Mouse (Mus musculus) hindbrain, embryonic 14.5 days (tissue): ENCODE results near the gene Tmem182. TPM values are rescaled to one million over a fixed set of nuclear protein-coding genes. Genes with fewer than 3 reads are reported as not detected.

Experiments used
- ATAC-seq: fragments of 200-750 bp; cut with Nextera tagmentation; 2 replicates; pipeline ENCODE4 v1.8.0; 2017; ENCODE audit warnings: moderate number of reproducible peaks, mild to moderate bottlenecking, moderate TSS enrichment, moderate library complexity; ENCODE audit not compliant: low FRiP score
- DNase-seq: peaks from one replicate; pipeline ENCODE4 v3.0.0-alpha.2; 2015; ENCODE audit warnings: low spot score
- H3K27ac ChIP-seq: fragments of 300-500 bp; sonication (generic); 2 replicates; pipeline ENCODE4 v1.5.1; 2014; ENCODE audit warnings: mild to moderate bottlenecking, moderate library complexity
- H3K27me3 ChIP-seq: fragments of 300-500 bp; sonication (generic); 2 replicates; pipeline ENCODE4 v1.6.1; 2014; ENCODE audit warnings: mild to moderate bottlenecking, low read length, mixed read lengths; ENCODE audit not compliant: control insufficient read depth, insufficient read depth
- H3K36me3 ChIP-seq: fragments of 300-500 bp; sonication (generic); replicated peaks from 2 replicates; pipeline ENCODE4 v1.6.1; 2014; ENCODE audit not compliant: control insufficient read depth, insufficient read depth
- H3K4me1 ChIP-seq: fragments of 300-500 bp; sonication (generic); replicated peaks from 2 replicates; pipeline ENCODE4 v1.6.1; 2014; ENCODE audit warnings: antibody characterized with exemption, low read length, mixed read lengths; ENCODE audit not compliant: control insufficient read depth, insufficient read depth
- H3K4me2 ChIP-seq: fragments of 300-500 bp; sonication (generic); replicated peaks from 2 replicates; pipeline ENCODE4 v1.6.1; 2014; ENCODE audit warnings: mild to moderate bottlenecking, moderate library complexity
- H3K4me3 ChIP-seq: fragments of 300-500 bp; sonication (generic); replicated peaks from 2 replicates; pipeline ENCODE4 v1.5.1; 2014; ENCODE audit warnings: mild to moderate bottlenecking, low read length
- H3K9ac ChIP-seq: fragments of 300-500 bp; sonication (generic); 2 replicates; pipeline ENCODE4 v1.6.1; 2014
- H3K9me3 ChIP-seq: fragments of 300-500 bp; sonication (generic); 2 replicates; pipeline ENCODE4 v1.6.1; 2016; ENCODE audit warnings: low read length; ENCODE audit not compliant: control insufficient read depth
- WGBS: fragments of 180-500 bp; shearing (Covaris S2); extraction: QIAGEN DNeasy Blood & Tissue Kit; methylation state at CpG from one replicate; pipeline ENCODE4 v1.1.7; 2014; 5-methylcytosine and 5-hydroxymethylcytosine counted together
- polyA plus RNA-seq: library from polyadenylated mRNA; unstranded; fragments of >200 nt; fragmentation: Nextera tagmentation; extraction: Ambion mirVana; gene quantifications from 2 replicates; pipeline ENCODE4 v1.2.1, GENCODE M21; 2014

The Tmem182 gene
- polyA plus RNA-seq, 1 experiment from 2014 or later: not detected

DNA sequence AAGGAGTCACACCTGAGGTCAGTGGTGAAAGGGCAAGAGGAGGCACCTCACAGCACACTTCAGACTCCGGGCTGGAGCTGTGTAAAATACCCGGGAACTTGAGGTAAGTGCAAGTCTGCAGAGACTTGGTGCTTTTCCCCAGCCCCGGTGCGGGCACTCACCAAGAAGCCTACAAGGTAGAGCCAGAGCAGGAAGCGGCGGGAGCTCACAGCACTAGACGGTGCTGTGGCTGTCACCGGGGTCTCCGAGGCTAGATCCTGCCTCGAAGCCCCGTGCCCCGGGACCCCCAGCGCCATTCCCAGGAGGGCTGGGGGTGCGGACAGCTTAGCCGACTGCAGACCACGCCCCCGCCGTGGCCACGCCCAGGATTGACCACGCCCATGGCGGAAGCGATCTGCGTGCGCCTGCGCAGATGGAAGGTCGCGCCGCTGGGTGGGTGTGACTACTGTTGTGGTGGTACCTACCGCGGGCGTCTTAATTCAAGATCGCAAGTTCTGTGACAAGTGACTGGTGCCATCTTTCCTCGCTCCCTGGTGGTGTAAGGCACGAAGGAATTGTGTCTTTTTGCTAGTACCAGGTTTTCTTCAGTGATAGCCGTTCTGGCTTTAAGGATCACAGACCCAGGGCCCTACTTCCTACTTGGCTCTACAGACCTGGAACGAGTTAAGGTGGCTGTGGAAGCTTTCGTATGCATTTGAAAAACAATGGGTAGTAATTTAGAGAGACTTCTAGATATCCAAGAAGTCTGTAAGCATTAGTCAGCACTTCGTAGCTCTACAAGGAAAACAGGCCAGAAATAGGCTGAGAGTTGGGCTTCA is 14.9 kb upstream of the Tmem182 start, which contains the start of gene Mfsd9:
Gene Mfsd9 (minus strand): TSS at position 364 of the 818 bp plus-strand sequence.
- H3K9me3 ChIP-seq: no peaks in the 10 kb centered on the region
- peak within 1 kb of the TSS; percentile 71 for H3K4me2 ChIP-seq
- WGBS: 6% methylated on average over 38 of the region's 38 CpGs
- DNase-seq (peak; percentile 93), ATAC-seq (peak; percentile 95)
- peak within 1 kb of the TSS; percentile 55 for H3K4me3 ChIP-seq
- H3K4me1 ChIP-seq: no peaks in the 10 kb centered on the region; the same call in 1 of the 2 replicates
- H3K27me3 ChIP-seq: no peaks in the 10 kb centered on the region
- H3K36me3 ChIP-seq: no peaks in the 10 kb centered on the region
- H3K27ac ChIP-seq: no peak within 1 kb of the TSS
- peak within 1 kb of the TSS; percentile 53 for H3K9ac ChIP-seq

DNA sequence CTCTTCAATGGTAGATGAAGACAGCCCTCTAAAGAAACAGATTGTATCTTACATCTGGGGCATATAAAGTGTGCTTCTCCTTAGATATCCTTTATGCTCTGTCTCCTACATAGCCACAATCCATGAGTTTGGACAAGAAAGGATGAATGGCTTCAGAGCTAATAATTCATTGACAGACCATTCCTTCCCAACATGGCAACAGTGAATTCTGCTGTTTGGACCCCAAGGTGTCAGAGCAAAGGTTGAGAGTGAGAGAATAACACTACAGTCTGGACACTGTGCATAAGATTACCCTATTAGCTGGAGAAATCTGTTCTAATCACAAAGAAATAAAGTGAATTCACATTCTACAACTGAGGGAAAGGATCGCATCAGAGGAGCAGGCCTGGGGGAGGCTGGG is 9.9 kb upstream of the Tmem182 start:
- no peak for ATAC-seq
- Histone ChIP-seq H3K9ac (no peak overlapping the region), H3K9me3 (no peaks in the 10 kb centered on the region), H3K36me3 (no peaks in the 10 kb centered on the region), H3K27me3 (no peaks in the 10 kb centered on the region), H3K4me1 (no peaks in the 10 kb centered on the region; the same call in 1 of the 2 replicates), H3K4me3 (no peak overlapping the region), H3K4me2 (no peak overlapping the region), H3K27ac (no peak overlapping the region)
- no peak for DNase-seq
- WGBS: 100% methylated on average over 1 of the region's 1 CpGs

DNA sequence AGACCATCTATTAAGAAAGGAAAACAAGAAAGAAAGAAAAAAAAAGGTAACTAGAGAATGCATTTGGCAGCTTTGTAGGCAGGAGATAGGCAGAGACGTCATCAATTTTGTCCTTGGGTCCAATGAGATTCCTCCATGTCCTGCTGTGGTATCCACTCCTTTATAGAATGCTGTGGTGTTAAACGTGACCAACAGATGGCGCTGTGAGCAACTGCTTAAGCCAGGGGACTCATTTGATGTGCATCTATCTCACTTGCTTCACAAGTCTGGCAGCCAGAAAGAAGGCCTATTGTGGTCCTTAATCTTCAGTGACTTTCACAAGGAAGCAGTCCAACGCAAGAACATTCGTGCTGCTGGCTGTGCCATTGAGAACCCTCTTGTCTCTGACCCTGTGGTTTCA is 8.1 kb upstream of the Tmem182 start:
- no peaks in the 10 kb centered on the region for H3K36me3 ChIP-seq
- 15% methylated on average over 5 of the region's 5 CpGs for WGBS
- no peak overlapping the region for H3K27ac ChIP-seq
- H3K27me3 ChIP-seq: no peaks in the 10 kb centered on the region
- no peak overlapping the region for H3K4me3 ChIP-seq
- ATAC-seq (peak; percentile 55; the same call in 1 of the 2 replicates), DNase-seq (peak; percentile 79)
- H3K4me2 ChIP-seq: no peak overlapping the region
- H3K9me3 ChIP-seq: no peaks in the 10 kb centered on the region
- no peaks in the 10 kb centered on the region for H3K4me1 ChIP-seq
- H3K9ac ChIP-seq: no peak overlapping the region

DNA sequence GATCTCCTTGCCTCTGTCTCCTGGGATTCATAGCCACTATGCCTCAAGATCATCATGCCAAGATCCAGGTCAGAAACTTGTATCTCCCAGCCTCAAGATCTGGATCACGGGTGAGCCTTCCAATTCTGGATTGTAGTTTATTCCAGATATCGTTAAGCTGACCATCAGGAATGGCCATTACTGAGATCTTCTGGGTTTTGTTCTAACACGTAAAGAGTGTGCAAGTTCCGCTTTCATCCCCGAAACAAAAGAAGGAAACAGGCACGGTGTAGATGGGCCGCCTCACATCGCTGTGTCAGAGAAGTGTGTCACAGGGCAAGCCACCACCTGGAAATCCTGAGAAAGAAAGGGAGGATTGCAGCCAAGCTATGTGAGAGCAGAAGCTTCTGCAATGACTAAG is 6.3 kb upstream of the Tmem182 start:
- Histone ChIP-seq H3K4me1 (no peaks in the 10 kb centered on the region), H3K9me3 (no peaks in the 10 kb centered on the region), H3K4me2 (no peak overlapping the region), H3K4me3 (no peak overlapping the region), H3K27ac (no peak overlapping the region), H3K36me3 (no peaks in the 10 kb centered on the region), H3K9ac (no peak overlapping the region), H3K27me3 (no peaks in the 10 kb centered on the region)
- no peak for ATAC-seq
- no peak for DNase-seq
- WGBS: 87% methylated on average over 8 of the region's 8 CpGs

DNA sequence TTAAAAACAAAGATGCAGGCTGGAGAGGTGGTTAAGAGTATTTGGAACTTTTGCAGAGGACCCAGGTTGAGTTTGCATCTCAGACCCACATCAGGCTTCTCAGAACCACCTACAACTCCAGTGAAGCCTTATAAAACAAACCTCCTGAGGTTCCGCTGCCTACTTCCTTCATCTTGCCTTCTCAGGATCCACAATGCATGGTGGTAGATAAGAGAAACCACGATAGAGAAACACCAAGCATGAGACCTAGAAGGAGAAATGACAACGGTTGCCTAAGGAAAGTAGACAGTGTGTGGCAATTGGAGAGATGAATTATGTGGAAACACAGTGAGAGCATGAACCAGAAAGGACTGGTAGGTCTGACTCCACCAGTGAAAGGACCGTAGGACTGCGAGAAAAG is 4.5 kb upstream of the Tmem182 start:
- ATAC-seq (no peak), DNase-seq (no peak)
- WGBS: 93% methylated on average over 5 of the region's 5 CpGs
- Histone ChIP-seq H3K27ac (no peak overlapping the region), H3K4me2 (no peak overlapping the region), H3K9ac (no peak overlapping the region), H3K4me1 (no peaks in the 10 kb centered on the region), H3K27me3 (no peaks in the 10 kb centered on the region), H3K36me3 (no peaks in the 10 kb centered on the region), H3K4me3 (no peak overlapping the region), H3K9me3 (no peaks in the 10 kb centered on the region)

DNA sequence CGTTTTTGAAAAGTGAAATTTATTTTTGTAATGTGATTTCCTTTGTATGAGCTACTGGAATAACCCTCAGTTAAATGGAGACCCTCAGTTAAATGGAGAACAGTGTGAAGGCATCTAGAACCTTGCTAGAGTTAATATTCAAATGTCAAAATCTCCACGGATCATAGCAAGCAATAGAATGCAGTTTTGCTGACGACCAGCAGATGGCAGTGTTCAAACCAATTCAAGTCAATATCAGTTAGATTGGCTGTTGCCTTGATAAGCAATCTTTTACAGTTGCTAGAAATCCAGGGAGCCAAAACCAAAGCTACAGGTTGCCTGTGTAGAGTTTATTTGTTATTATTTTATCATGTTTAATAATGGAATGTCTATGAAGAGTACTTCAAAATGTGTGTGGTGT is 2.6 kb upstream of the Tmem182 start:
- H3K4me1 ChIP-seq: no peaks in the 10 kb centered on the region
- H3K4me3 ChIP-seq: no peak overlapping the region
- H3K4me2 ChIP-seq: no peak overlapping the region
- 27% methylated on average over 3 of the region's 3 CpGs for WGBS
- no peak overlapping the region for H3K9ac ChIP-seq
- H3K27me3 ChIP-seq: no peaks in the 10 kb centered on the region
- ATAC-seq (no peak), DNase-seq (peak; percentile 74)
- H3K36me3 ChIP-seq: no peaks in the 10 kb centered on the region
- H3K9me3 ChIP-seq: no peaks in the 10 kb centered on the region
- H3K27ac ChIP-seq: no peak overlapping the region

DNA sequence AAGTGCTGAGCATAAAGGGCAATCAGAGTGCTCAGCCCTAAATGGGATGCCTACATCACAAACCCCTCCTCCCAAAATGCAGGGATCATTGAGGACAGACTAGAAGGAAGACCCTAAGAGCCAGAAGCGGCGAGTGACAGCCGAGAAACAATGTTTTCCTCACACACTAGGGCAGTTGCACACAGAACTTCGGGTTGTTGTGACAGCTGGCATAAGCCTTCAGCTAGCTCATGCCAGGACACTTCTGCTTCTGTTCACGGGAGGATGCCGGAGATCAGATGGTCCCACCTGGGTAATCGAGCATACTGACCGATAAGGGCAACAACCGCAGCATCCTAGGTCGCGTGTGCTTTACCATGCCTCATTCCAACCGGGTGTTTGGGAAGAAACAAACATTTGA is 1.3 kb upstream of the Tmem182 start:
- no peaks in the 10 kb centered on the region for H3K36me3 ChIP-seq
- ATAC-seq (no peak), DNase-seq (no peak)
- H3K4me3 ChIP-seq: no peak overlapping the region
- no peak overlapping the region for H3K4me2 ChIP-seq
- H3K27ac ChIP-seq: no peak overlapping the region
- WGBS: 94% methylated on average over 12 of the region's 12 CpGs
- no peaks in the 10 kb centered on the region for H3K4me1 ChIP-seq
- H3K9me3 ChIP-seq: no peaks in the 10 kb centered on the region
- no peaks in the 10 kb centered on the region for H3K27me3 ChIP-seq
- no peak overlapping the region for H3K9ac ChIP-seq

DNA sequence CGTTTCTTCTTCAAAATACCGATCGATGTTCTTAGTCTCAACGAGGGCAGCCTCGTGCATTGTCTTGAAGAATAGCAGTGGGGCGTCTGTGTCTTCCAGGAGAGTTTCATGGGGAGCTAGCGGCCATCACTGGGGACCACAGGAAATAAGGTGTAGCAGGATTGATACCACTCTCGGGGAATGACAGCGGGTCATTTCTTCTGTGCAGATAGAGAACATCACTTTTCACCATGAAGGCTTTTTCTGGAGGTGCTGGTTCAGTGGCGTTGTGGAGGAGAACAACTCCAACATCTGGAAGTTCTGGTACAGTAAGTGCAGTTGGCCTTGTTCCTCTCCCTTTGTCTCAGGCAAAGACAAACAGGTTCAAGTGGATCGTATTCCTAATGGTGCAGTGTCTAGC is 490 bp downstream of the Tmem182 start:
- no peak overlapping the region for H3K9ac ChIP-seq
- no peaks in the 10 kb centered on the region for H3K9me3 ChIP-seq
- no peak overlapping the region for H3K4me2 ChIP-seq
- H3K4me1 ChIP-seq: no peaks in the 10 kb centered on the region
- no peak overlapping the region for H3K4me3 ChIP-seq
- ATAC-seq (no peak), DNase-seq (no peak)
- no peaks in the 10 kb centered on the region for H3K27me3 ChIP-seq
- H3K36me3 ChIP-seq: no peaks in the 10 kb centered on the region
- WGBS: 90% methylated on average over 11 of the region's 11 CpGs
- H3K27ac ChIP-seq: no peak overlapping the region

DNA sequence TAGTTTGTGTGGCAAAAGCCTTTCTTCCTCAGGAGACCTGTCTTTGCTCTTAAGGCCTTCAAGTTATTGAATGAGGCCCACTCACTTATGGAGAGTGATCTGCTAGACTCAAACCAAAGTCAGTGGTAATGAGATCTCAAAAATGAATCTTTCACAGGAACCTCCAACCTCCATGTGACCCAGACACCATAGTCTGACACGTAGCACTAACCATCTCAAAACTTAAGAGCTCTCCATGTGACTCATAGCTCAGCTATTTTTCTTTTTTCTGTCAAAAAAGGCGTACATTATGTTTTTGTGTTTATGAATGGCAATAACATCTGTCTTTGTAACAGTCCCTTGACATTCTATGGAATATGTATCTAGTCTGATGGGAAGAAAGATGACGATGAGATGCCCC is 3.2 kb downstream of the Tmem182 start:
- H3K9ac ChIP-seq: no peak overlapping the region

More for the DNA sequence above, 3.2 kb downstream of the Tmem182 start:
- no peak overlapping the region for H3K27ac ChIP-seq
- ATAC-seq (no peak), DNase-seq (no peak)
- 84% methylated on average over 3 of the region's 3 CpGs for WGBS
- H3K36me3 ChIP-seq: no peaks in the 10 kb centered on the region
- no peaks in the 10 kb centered on the region for H3K27me3 ChIP-seq
- H3K4me1 ChIP-seq: no peaks in the 10 kb centered on the region
- H3K4me2 ChIP-seq: no peak overlapping the region
- no peak overlapping the region for H3K4me3 ChIP-seq
- no peaks in the 10 kb centered on the region for H3K9me3 ChIP-seq
